Mouse (Mus musculus) CD8-positive naive resting alpha-beta T cell, adult 2 months (primary cell): ENCODE results near the gene Hpcal1.
"Not testable (repeated sequence)": the region's sequence is repeated elsewhere in the genome, so short reads cannot be mapped to it uniquely, and the experiment has no call there.

Experiments
- DNase-seq, 2 experiments: peaks; one replicate each; pipeline ENCODE4 v3.0.0; 2022; ENCODE audit warnings: low read depth in 2 of 2, low spot score in 2 of 2

The Hpcal1 gene

DNA sequence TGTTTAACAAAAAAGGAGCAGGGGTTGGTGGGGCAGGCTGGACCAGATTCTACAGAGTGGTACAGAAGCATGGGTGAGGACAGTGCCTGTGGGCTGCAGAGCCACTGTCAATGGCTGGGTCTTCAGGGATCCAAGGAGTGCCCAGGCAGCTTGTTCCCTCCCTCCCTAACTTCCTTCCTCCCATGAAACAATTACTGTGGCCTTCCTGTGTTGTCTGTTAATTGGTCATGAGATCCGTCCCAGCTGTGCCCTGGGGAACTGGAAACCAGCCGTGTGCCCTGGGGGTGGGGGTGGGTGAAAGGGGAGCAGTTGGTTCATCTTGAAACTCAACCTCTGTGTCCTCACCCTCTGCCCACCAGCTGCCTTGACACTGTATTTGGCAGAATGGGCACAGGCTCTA lies 79.9 kb downstream of the Hpcal1 start:
- DNase-seq: no peak

DNA sequence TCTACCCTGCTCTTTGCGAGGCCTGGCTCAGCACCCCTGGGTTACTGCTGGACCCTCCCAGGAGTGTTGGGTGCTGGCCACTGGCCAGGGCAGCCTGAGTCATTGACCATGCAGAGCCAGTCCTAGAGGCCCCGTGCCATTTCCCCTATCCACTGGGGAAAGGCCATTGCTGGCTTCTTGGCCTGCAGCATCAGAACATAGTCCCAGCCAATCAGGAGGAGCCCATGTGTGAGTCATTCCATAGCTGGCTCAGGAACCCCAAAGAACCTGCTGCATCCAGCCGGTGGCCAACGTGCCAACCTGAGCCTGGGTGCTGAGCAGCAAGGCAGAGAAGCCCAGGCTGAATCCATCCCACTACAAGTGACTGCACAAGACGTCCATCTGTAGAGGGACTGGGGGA lies 83.1 kb downstream of the Hpcal1 start:
- not testable (repeated sequence) for DNase-seq

DNA sequence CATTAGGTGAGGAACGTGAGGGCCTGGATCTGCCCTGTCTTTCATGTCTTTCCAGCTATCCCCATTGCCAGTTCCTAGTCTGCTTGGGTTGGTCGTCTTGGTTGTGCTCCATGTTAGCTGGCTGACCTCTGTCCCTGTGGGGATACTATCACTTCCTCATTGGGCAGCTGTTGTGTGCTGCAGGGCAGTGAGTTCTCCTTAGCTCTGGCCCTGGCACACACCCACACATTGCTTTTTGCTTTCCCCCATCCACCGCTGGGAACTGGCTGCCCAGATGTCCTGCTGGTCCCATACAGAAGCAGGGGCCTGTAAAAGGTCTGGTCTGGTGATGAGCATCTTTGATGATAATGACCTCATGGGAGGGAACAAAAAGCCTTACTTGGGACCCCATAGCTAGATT lies 84.2 kb downstream of the Hpcal1 start:
- not testable (repeated sequence) for DNase-seq

DNA sequence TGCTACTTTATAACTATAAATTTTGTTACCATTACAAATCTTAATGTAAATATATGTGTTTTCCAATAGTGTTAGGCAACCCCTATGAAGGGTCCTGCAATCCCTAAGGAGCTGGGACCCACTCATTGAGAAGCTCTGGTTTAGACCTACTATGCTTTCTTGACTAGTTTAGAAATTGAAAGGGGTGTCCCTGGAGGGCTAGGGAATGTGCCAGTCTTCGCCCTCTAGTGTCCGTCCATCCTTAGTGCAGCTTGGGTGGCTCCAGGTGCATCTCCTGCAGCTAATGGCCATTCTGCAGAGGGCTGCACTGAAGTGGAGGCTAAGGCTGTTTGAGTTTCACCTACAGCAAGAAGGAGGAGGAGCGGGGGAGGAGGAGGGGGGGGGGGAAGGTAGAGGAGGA lies 87.7 kb downstream of the Hpcal1 start:
- DNase-seq: peak in 1 of 2 experiments; percentile 25

DNA sequence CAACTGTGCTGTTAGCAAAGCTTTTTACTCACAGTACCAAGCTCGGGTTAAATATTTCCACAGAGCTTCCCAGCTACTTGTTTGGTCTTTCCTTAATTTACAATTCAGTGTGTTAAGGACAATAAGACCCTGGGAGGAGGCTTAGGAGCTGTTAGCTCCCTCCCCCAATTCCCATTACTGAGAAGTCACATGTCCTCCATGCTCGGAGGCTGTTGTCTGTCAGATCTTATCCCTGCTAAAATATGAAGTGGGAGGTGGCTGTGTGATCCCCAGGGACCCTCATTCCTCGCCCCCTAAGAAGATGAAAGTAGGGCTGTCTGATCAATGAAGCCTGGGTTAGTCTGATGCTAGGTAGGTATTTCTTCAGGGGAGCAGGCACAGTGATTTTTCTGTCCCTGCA lies 88.4 kb downstream of the Hpcal1 start:
- DNase-seq: no peak

DNA sequence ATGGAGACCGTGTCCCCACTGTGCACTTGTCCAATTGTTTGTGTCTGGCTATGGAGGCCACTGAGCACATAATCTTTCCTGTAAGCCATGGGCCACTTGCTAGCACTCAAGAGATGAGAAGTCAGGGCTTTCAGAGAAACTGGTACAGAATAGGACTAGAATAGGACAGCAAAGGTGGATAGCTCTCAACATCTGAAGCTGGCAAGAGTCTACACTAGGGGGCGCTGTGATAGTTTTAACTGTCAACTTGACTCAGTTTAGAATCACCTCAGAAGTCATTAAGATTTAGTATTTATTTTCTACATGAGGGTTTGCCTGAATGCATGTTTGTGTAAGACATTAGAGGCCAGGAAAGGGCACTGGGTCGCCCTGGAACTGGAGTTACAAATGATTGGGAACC lies 98.8 kb downstream of the Hpcal1 start:
- peak in 1 of 2 experiments; percentile 10 for DNase-seq

DNA sequence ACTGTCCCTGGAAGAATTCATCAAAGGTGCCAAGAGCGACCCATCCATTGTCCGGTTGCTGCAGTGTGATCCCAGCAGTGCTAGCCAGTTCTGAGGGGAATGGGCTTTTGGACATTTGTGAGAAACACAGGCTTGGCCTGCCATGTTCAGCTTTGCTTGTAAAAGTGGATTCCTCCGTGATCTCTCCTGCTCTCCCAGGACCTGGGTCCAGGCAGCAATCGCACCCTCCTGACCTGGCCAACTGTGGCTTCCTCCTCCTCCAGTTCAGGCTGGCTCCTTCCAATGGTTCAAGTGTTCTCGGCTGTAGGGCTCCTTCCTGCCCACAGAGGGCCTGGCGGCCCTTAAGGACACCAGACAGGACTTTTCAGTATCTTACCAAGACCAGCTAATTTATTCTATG lies 100.5 kb downstream of the Hpcal1 start:
- no peak for DNase-seq

DNA sequence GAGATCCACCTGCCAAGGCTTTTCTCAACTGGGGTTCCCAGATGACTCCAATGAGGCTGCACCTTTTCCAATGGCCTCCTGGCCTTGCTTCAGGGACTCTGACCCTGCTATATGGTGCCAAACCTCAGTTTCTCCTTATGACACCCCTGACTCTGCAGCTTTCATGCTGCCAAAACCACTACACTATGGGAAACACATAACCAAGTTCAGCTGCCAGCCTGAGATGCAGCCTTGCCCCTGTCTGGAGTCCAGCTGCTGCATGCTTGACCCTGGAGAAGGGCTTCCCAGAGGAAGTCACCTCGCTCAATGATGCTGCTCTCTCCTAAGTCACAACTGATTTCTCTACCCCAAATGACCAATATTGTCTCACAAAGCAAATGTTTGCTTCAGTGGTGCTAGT lies 102.1 kb downstream of the Hpcal1 start:
- DNase-seq: no peak

DNA sequence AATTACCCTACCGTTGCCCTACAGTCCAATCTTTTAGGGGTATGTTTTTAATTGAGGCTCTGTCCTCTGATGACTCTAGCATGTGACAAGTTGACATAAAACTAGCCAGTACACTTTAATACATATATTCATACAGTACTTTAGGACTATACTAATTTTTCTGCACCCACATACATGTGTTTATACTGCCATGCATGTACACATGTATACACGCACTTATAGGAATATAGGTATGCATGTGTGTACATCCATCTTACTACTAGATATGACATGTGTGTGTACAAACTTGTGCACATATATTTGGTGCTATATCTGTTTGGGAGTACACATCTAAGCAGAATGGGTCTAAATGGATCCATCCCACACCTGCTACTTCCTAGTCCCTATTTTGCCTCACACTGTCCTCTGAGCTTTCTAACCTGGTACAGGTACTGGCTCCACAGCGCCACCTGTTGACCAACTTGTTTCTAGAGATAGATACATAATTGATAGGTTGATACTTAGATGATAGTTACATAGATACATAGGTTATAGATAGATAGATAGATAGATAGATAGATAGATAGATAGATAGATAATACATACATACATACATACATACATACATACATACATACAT lies 105.1 kb downstream of the Hpcal1 start:
- DNase-seq: peak; percentile 62 to 74

DNA sequence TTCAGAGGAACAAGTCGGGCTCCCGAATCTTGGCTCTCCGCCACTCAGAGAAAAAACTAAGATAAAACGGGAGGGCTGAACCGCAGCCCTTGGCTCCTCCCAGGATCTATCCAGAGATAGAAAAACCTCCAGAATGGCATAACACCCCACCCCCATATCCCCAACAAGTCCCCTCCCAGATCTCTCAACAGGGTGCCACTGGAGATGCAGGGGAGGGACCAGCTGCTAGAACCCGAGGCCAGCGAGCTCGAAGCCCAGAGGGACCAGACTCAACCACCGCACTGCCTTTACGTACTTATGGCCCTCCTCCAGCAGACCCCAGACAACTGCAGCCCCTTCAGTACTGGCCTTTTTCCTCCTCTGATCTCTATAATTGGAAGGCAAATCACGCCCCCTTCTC lies 107.6 kb downstream of the Hpcal1 start:
- DNase-seq: not testable (repeated sequence)

DNA sequence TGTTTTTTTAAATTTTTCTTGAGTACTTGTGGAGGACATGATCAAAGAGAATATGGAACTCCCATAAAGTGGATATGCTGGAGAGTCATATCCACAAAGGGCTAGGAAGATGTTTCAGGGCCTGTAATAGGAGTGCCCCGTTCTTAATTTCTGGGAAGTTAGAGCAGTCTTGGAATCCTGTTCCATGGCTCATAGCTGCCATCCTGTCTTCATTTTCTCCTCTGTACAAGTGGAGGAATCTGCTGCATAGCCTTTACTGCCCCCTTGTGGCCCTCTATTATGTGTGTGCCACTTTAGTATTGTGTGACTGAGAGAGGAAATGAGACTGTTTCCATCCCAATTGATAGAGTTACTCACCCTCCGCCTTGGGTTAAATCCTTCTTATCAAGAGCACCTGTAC lies 117.9 kb downstream of the Hpcal1 start:
- DNase-seq: peak; percentile 55 to 71

DNA sequence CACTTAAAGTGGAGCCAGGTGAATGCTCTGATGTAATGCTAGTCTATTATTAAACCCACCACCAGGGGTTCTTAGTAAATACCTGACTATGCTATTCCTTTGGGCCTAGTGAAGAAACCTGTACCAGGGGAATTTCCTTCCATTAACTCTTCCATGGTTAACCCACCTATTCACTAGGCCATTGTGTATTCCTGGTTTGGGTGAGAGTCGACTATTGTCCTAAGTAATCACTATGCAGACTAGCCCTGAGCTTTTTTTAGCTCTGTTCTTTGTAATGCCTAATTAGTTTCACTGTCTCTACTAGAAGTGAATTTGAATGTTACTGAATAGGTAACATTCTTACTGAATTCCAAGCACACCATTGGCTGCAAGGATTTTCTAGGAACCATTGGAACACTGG lies 144.6 kb downstream of the Hpcal1 start:
- DNase-seq: not testable (repeated sequence)
